Mouse (Mus musculus) forebrain, embryonic 12.5 days (tissue): ENCODE data around the gene Gpc6. TPM values are rescaled to one million over a fixed set of nuclear protein-coding genes. Genes with fewer than 3 reads are reported as not detected.

Experiments used
- ATAC-seq: fragments of 200-750 bp; cut with Nextera tagmentation; 2 replicates; pipeline ENCODE4 v1.8.0; 2017; ENCODE audit warnings: moderate TSS enrichment; ENCODE audit not compliant: low FRiP score
- H3K27ac ChIP-seq: fragments of 300-500 bp; sonication (generic); 2 replicates; pipeline ENCODE4 v1.5.1; 2016; ENCODE audit warnings: mild to moderate bottlenecking
- H3K27me3 ChIP-seq: fragments of 300-500 bp; sonication (generic); 2 replicates; pipeline ENCODE4 v1.6.1; 2016; ENCODE audit warnings: mild to moderate bottlenecking
- H3K36me3 ChIP-seq: fragments of 300-500 bp; sonication (generic); replicated peaks from 2 replicates; pipeline ENCODE4 v1.6.1; 2016; ENCODE audit warnings: mild to moderate bottlenecking
- H3K4me1 ChIP-seq: fragments of 300-500 bp; sonication (generic); 2 replicates; pipeline ENCODE4 v1.6.1; 2016
- H3K4me2 ChIP-seq: fragments of 300-500 bp; sonication (generic); 2 replicates; pipeline ENCODE4 v1.6.1; 2016; ENCODE audit warnings: mild to moderate bottlenecking, moderate library complexity
- H3K4me3 ChIP-seq: fragments of 300-500 bp; sonication (generic); replicated peaks from 2 replicates; pipeline ENCODE4 v1.5.1; 2016; ENCODE audit warnings: mild to moderate bottlenecking
- H3K9ac ChIP-seq: fragments of 300-500 bp; sonication (generic); 2 replicates; pipeline ENCODE4 v1.6.1; 2016; ENCODE audit warnings: mild to moderate bottlenecking
- H3K9me3 ChIP-seq: fragments of 300-500 bp; sonication (generic); 2 replicates; pipeline ENCODE4 v1.6.1; 2016
- WGBS: fragments of 180-500 bp; shearing (Covaris S2); methylation state at CpG from one replicate; pipeline ENCODE4 v1.1.7; 2016; 5-methylcytosine and 5-hydroxymethylcytosine counted together
- polyA plus RNA-seq: library from polyadenylated mRNA; unstranded; fragments of >200 nt; fragmentation: Nextera tagmentation; extraction: Ambion mirVana; gene quantifications from 2 replicates; pipeline ENCODE4 v1.2.1, GENCODE M21; 2016

The Gpc6 gene
- polyA plus RNA-seq, 1 experiment from 2014 or later, result 37.7 TPM

GRCm38 (mm10) chr14:117785507-117786085 is 860.5 kb downstream of the Gpc6 start:
- no peak for ATAC-seq
- no peaks in the 10 kb centered on the region for H3K9me3 ChIP-seq
- 89% methylated on average over 15 of the region's 15 CpGs for WGBS

GRCm38 (mm10) chr14:117786647-117787046 is 861.5 kb downstream of the Gpc6 start:
- WGBS, result 26% methylated on average over 7 of the region's 7 CpGs
- Histone ChIP-seq H3K4me3 (no peak overlapping the region), H3K9ac (no peak overlapping the region), H3K27ac (no peak overlapping the region), H3K4me1 (peaks cover 12% of the 10 kb centered on the region), H3K4me2 (peak overlapping the region; percentile 22), H3K36me3 (no peaks in the 10 kb centered on the region), H3K27me3 (no peaks in the 10 kb centered on the region), H3K9me3 (no peaks in the 10 kb centered on the region)
- ATAC-seq, result no peak

More at GRCm38 (mm10) chr14:117785507-117786085, 860.5 kb downstream of the Gpc6 start:
- H3K9ac ChIP-seq, result no peak overlapping the region
- no peak overlapping the region for H3K4me3 ChIP-seq
- H3K27me3 ChIP-seq, result no peaks in the 10 kb centered on the region
- H3K4me2 ChIP-seq, result no peak overlapping the region
- H3K36me3 ChIP-seq, result no peaks in the 10 kb centered on the region
- H3K4me1 ChIP-seq, result peaks cover 12% of the 10 kb centered on the region
- no peak overlapping the region for H3K27ac ChIP-seq

- Histone ChIP-seq H3K9ac (no peak overlapping the region), H3K27me3 (no peaks in the 10 kb centered on the region), H3K9me3 (no peaks in the 10 kb centered on the region), H3K4me2 (no peak overlapping the region), H3K27ac (no peak overlapping the region), H3K4me3 (no peak overlapping the region), H3K36me3 (no peaks in the 10 kb centered on the region), H3K4me1 (peaks cover 3% of the 10 kb centered on the region; the same call in 1 of the 2 replicates)
- WGBS, result 75% methylated on average over 2 of the region's 2 CpGs
- ATAC-seq, result no peak
These were observed 869.8 kb downstream of the Gpc6 start for GRCm38 (mm10) chr14:117794874-117795273.

GRCm38 (mm10) chr14:117796661-117797060 is 871.5 kb downstream of the Gpc6 start:
- Histone ChIP-seq H3K27ac (no peak overlapping the region), H3K36me3 (no peaks in the 10 kb centered on the region), H3K4me3 (no peak overlapping the region), H3K9ac (no peak overlapping the region), H3K9me3 (no peaks in the 10 kb centered on the region), H3K4me1 (peaks cover 10% of the 10 kb centered on the region), H3K27me3 (no peaks in the 10 kb centered on the region), H3K4me2 (no peak overlapping the region)
- no peak for ATAC-seq
- 76% methylated on average over 5 of the region's 5 CpGs for WGBS

- H3K9me3 ChIP-seq, result no peaks in the 10 kb centered on the region
- peaks cover 10% of the 10 kb centered on the region for H3K4me1 ChIP-seq
- ATAC-seq, result no peak
- H3K27ac ChIP-seq, result no peak overlapping the region
- no peak overlapping the region for H3K4me2 ChIP-seq
- H3K36me3 ChIP-seq, result no peaks in the 10 kb centered on the region
- no peak overlapping the region for H3K9ac ChIP-seq
- WGBS, result 75% methylated on average over 5 of the region's 5 CpGs
- H3K4me3 ChIP-seq, result no peak overlapping the region
- no peaks in the 10 kb centered on the region for H3K27me3 ChIP-seq
These were observed 875.3 kb downstream of the Gpc6 start for GRCm38 (mm10) chr14:117800399-117800798.

- Histone ChIP-seq H3K4me2 (no peak overlapping the region), H3K4me1 (peaks cover 14% of the 10 kb centered on the region), H3K9ac (no peak overlapping the region), H3K36me3 (no peaks in the 10 kb centered on the region), H3K4me3 (no peak overlapping the region), H3K9me3 (no peaks in the 10 kb centered on the region), H3K27ac (no peak overlapping the region), H3K27me3 (0 out of 2 replicates have a peak, but pooled peaks cover 4% of the 10 kb centered on the region)
- 96% methylated on average over 4 of the region's 4 CpGs for WGBS
- ATAC-seq, result no peak
These were observed 882.7 kb downstream of the Gpc6 start for GRCm38 (mm10) chr14:117807846-117808245.

- 93% methylated on average over 2 of the region's 2 CpGs for WGBS
- H3K4me2 ChIP-seq, result no peak overlapping the region
- no peak overlapping the region for H3K9ac ChIP-seq
- ATAC-seq, result no peak
- no peaks in the 10 kb centered on the region for H3K36me3 ChIP-seq
- no peaks in the 10 kb centered on the region for H3K9me3 ChIP-seq
- H3K27me3 ChIP-seq, result 0 out of 2 replicates have a peak, but pooled peaks cover 4% of the 10 kb centered on the region
- no peak overlapping the region for H3K4me3 ChIP-seq
- H3K27ac ChIP-seq, result no peak overlapping the region
- H3K4me1 ChIP-seq, result peaks cover 15% of the 10 kb centered on the region
These were observed 883.2 kb downstream of the Gpc6 start for GRCm38 (mm10) chr14:117808326-117808725.

GRCm38 (mm10) chr14:117810321-117811270 is 885.5 kb downstream of the Gpc6 start:
- peak; percentile 64 for ATAC-seq
- WGBS, result 54% methylated on average over 15 of the region's 15 CpGs
- no peak overlapping the region for H3K4me2 ChIP-seq

GRCm38 (mm10) chr14:117813473-117813872 is 888.4 kb downstream of the Gpc6 start:
- H3K4me2 ChIP-seq, result no peak overlapping the region
- H3K27ac ChIP-seq, result no peak overlapping the region
- H3K36me3 ChIP-seq, result no peaks in the 10 kb centered on the region
- H3K4me1 ChIP-seq, result peaks cover 19% of the 10 kb centered on the region
- ATAC-seq, result no peak
- no peaks in the 10 kb centered on the region for H3K9me3 ChIP-seq
- no peak overlapping the region for H3K9ac ChIP-seq
- no peak overlapping the region for H3K4me3 ChIP-seq
- H3K27me3 ChIP-seq, result 0 out of 2 replicates have a peak, but pooled peaks cover 4% of the 10 kb centered on the region
- WGBS, result 71% methylated on average over 3 of the region's 3 CpGs

More at GRCm38 (mm10) chr14:117810321-117811270, 885.5 kb downstream of the Gpc6 start:
- Histone ChIP-seq H3K9ac (no peak overlapping the region), H3K9me3 (no peaks in the 10 kb centered on the region), H3K27me3 (0 out of 2 replicates have a peak, but pooled peaks cover 4% of the 10 kb centered on the region), H3K4me3 (no peak overlapping the region), H3K36me3 (no peaks in the 10 kb centered on the region), H3K4me1 (peaks cover 19% of the 10 kb centered on the region), H3K27ac (no peak overlapping the region)

GRCm38 (mm10) chr14:117816008-117816407 is 890.9 kb downstream of the Gpc6 start:
- Histone ChIP-seq H3K9ac (no peak overlapping the region), H3K4me2 (no peak overlapping the region), H3K36me3 (no peaks in the 10 kb centered on the region), H3K4me1 (peaks cover 11% of the 10 kb centered on the region), H3K27me3 (no peaks in the 10 kb centered on the region), H3K27ac (no peak overlapping the region), H3K4me3 (no peak overlapping the region), H3K9me3 (no peaks in the 10 kb centered on the region)
- no peak for ATAC-seq
- WGBS, result 94% methylated on average over 9 of the region's 9 CpGs

GRCm38 (mm10) chr14:117816706-117817105 is 891.6 kb downstream of the Gpc6 start:
- Histone ChIP-seq H3K9ac (no peak overlapping the region), H3K4me3 (no peak overlapping the region), H3K27ac (no peak overlapping the region), H3K9me3 (no peaks in the 10 kb centered on the region), H3K4me1 (peaks cover 8% of the 10 kb centered on the region; the same call in 1 of the 2 replicates), H3K27me3 (no peaks in the 10 kb centered on the region), H3K4me2 (no peak overlapping the region), H3K36me3 (no peaks in the 10 kb centered on the region)
- no peak for ATAC-seq
- 94% methylated on average over 3 of the region's 3 CpGs for WGBS

GRCm38 (mm10) chr14:117817196-117817595 is 892.1 kb downstream of the Gpc6 start:
- WGBS, result 80% methylated on average over 4 of the region's 4 CpGs
- H3K27ac ChIP-seq, result no peak overlapping the region

More at GRCm38 (mm10) chr14:117817196-117817595, 892.1 kb downstream of the Gpc6 start:
- ATAC-seq, result no peak
- Histone ChIP-seq H3K9me3 (no peaks in the 10 kb centered on the region), H3K4me3 (no peak overlapping the region), H3K9ac (no peak overlapping the region), H3K27me3 (no peaks in the 10 kb centered on the region), H3K36me3 (no peaks in the 10 kb centered on the region), H3K4me1 (peaks cover 8% of the 10 kb centered on the region; the same call in 1 of the 2 replicates), H3K4me2 (no peak overlapping the region)
